Mouse (Mus musculus) megakaryocyte, embryonic 14.5 days (primary cell): ENCODE measurements at regions not wholly inside any gene's neighbourhood (a gene's known extent, or its start where the extent isn't known, plus 50 kb on each side); places are given as distances from the start of the nearest gene placed in this dataset.

Source experiments
- FLI1 ChIP-seq: IDR thresholded peaks from 2 replicates; pipeline ENCODE4 v1.6.1; 2012; ENCODE audit warnings: low read length, inconsistent platforms, mixed read lengths
- GATA1 ChIP-seq: IDR thresholded peaks from 3 replicates; pipeline ENCODE4 v1.6.1; 2012; ENCODE audit warnings: mixed read lengths, low read length, inconsistent platforms, borderline replicate concordance

- TF ChIP-seq GATA1 (no peak), FLI1 (no peak)
Observed at GRCm38 (mm10) chr8:107820174-107820760, 122.2 kb upstream of the Zfhx3 start.
